Mouse (Mus musculus): ENCODE results near the gene Vmn2r36.
"Not testable (repeated sequence)": the region's sequence is repeated elsewhere in the genome, so short reads cannot be mapped to it uniquely, and the experiment has no call there.

Vmn2r36 gene

GRCm38 (mm10) chr7:7902395-7902794 lies at the start of gene Vmn2r36:
Vmn2r36 (minus strand) TSS chr7:7902495.
- not testable (repeated sequence) for DNase-seq
